Mouse (Mus musculus) embryo, embryonic 9.5 days (tissue): ENCODE data around the gene Npm3.

Experiments
- DNase-seq: peaks from one replicate; pipeline ENCODE4 v3.0.0-alpha.2; 2017; ENCODE audit errors: extremely low spot score

Npm3 gene

GRCm38 (mm10) chr19:45734762-45735161 lies 14.6 kb downstream of the Npm3 start:
- no peak for DNase-seq

DNA sequence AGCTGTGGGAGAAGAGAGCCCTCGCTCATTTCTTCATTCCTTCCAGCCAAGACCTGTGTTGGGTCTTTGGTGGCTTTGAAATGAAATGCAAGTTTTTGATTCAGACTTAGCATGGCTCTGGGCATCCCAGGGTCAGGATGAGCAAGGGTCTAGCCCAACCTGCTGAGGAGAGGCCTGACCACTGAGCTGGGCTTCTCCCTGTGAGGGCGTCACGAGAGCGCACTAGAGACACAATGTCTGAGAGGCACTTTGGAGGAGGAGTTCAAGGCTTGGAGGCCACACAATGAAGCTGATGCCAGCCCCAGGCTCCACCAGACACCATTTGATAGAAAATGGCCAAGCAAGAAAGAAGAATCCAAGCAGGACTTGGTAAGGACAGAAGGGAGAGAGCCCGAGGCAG lies 15.2 kb downstream of the Npm3 start:
- no peak for DNase-seq

DNA sequence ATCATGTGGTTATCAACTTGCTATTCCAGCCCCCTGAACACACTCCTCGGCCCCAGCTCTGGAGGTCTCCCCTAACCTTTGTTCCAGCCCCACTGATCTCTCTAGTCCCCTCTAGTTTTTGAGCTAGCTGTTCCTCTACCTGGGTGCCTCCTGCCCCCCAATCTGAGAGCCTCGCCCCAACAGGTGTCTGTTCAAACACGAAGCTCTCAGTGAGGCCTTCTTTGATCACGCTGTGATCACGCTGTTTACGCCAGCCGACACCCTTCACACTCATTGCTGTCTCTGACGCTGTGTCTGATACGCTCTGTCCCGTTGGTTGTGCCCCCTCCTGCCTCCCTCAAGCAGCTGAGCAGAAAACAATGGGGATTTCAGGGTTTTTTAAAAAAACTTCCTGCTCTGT lies 15.8 kb downstream of the Npm3 start:
- DNase-seq: no peak

DNA sequence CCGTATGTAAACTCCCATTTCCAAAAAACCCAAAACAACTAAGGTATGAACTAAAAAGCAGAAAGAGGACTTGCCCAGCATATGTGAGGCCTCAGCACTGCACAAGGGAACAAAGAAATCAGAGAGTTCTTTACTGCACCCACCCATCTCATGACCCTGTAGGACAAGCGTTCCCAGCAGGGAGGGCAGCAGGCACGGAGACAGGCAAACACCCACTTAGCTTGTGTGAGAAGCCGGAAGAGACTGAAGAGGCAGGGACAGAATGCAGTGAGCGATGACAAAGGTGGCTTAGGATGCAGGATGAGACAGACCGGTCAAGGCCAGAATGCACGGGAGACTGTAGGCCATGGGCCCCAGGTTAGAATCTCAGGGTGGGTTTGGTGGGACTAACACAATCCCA lies 17.7 kb downstream of the Npm3 start:
- DNase-seq: no peak

- no peak for DNase-seq
Observed at GRCm38 (mm10) chr19:45730042-45730441, 19.3 kb downstream of the Npm3 start.

DNA sequence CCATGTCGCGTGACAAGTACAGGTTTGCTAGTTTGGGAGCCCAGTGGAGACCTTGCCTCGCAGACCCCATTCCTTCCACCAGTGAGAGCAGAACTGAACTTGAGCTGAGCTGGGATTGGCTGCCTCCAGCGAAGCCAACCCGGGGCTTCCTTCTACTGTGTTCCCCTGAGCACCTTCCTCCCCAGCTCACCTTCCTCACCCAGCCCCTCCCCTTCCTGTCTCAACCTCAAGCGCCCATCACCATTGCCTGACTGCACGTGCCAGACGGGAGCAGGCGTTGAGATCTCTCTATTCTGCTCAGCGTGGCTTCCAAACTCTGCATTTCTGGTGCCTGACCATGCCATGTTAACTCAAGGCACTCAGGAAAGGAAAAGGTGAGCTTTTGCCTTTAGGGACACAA lies 22.2 kb downstream of the Npm3 start:
- DNase-seq: no peak

GRCm38 (mm10) chr19:45725677-45726277 lies 23.6 kb downstream of the Npm3 start:
- peak; percentile 29 for DNase-seq

DNA sequence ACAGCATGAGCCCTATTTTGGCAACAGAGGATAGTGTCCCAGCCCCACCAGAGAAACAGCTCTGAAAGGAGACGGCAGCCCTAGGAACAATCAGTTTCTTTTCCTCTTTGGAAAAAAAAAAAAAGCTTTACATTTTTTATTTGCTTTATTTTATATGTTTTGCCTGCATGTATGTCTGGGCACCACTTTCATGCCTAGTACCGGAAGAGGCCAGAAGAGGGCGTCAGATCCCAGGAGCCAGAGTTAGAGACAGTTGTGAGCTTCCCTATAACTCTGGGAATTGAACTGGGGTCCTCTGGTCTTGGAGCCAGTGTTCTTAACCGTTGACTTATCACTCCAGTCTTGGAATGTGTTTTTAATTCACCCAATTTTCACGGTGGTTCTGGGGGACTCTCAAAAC lies 27.2 kb downstream of the Npm3 start:
- no peak for DNase-seq

GRCm38 (mm10) chr19:45718286-45718685 lies 31.1 kb downstream of the Npm3 start:
- no peak for DNase-seq

DNA sequence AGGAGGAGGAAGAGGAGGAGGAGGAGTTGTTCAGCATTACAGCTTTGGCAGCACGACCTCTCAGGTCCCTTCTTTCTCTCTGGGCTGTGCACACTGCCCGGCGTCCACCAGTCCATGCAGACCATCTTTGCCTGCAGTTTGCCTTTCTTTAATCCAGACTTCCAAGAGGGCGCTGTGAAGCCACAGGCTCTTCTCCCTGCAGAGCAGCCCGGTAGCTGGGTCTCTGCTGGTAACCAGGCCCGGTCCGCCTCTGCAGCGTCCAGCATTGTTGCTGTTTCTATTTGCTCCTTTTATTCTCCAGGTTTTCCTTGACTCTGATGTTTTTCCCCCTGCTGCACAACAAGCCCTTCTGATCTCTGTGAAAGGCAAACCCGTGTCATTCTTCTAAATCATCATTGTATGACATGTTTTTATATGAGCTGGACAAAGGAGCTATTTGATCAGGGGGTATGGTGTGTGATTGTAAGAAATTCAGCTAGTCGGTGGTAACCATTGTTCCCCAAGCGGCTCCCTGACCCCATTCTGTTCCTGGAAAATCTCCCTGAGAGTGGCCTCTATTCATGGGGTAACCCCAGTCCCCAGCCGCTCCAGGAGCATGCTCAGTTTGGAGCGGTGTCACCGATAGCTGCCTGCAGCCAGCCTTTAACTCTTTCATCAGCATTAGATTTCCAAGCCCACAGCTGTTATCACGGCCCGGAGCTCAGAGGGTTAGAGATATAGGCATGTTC lies 31.7 kb downstream of the Npm3 start:
- peak; percentile 69 for DNase-seq

- DNase-seq: no peak
Observed at GRCm38 (mm10) chr19:45708704-45709103, 40.7 kb downstream of the Npm3 start.
